Mouse (Mus musculus) limb, embryonic 10.5 days (tissue): ENCODE measurements around the gene Fzd4. TPM values are rescaled to one million over a fixed set of nuclear protein-coding genes. Genes with fewer than 3 reads are reported as not detected.
A peak's percentile ranks its signal among the peaks of the same experiment; 100 is the strongest.

Source experiments
- DNase-seq: peaks from one replicate; pipeline ENCODE4 v3.0.0-alpha.2; 2017; ENCODE audit warnings: low spot score
- H3K27ac ChIP-seq: fragments of 300-500 bp; sonication (generic); 2 replicates; pipeline ENCODE4 v1.5.1; 2016; ENCODE audit warnings: mild to moderate bottlenecking
- H3K27me3 ChIP-seq: fragments of 300-500 bp; sonication (generic); 2 replicates; pipeline ENCODE4 v1.6.1; 2016; ENCODE audit warnings: low read depth, mild to moderate bottlenecking; ENCODE audit not compliant: poor library complexity, severe bottlenecking
- H3K36me3 ChIP-seq: fragments of 300-500 bp; sonication (generic); 2 replicates; pipeline ENCODE4 v1.6.1; 2016; ENCODE audit warnings: mild to moderate bottlenecking, moderate library complexity
- H3K4me1 ChIP-seq: fragments of 300-500 bp; sonication (generic); 2 replicates; pipeline ENCODE4 v1.6.1; 2016
- H3K4me3 ChIP-seq: fragments of 300-500 bp; sonication (generic); 2 replicates; pipeline ENCODE4 v1.5.1; 2016; ENCODE audit warnings: mild to moderate bottlenecking, moderate library complexity
- H3K9me3 ChIP-seq: fragments of 300-500 bp; sonication (generic); replicated peaks from 2 replicates; pipeline ENCODE4 v1.6.1; 2016; ENCODE audit warnings: mild to moderate bottlenecking
- WGBS: fragments of 180-500 bp; shearing (Covaris S2); methylation state at CpG from one replicate; pipeline ENCODE4 v1.1.7; 2016; 5-methylcytosine and 5-hydroxymethylcytosine counted together
- polyA plus RNA-seq: library from polyadenylated mRNA; unstranded; fragments of >200 nt; fragmentation: Nextera tagmentation; extraction: Ambion mirVana; gene quantifications from 2 replicates; pipeline ENCODE4 v1.2.1, GENCODE M21; 2016

Gene Fzd4
- polyA plus RNA-seq, 1 experiment from 2014 or later = 6.4 TPM

DNA sequence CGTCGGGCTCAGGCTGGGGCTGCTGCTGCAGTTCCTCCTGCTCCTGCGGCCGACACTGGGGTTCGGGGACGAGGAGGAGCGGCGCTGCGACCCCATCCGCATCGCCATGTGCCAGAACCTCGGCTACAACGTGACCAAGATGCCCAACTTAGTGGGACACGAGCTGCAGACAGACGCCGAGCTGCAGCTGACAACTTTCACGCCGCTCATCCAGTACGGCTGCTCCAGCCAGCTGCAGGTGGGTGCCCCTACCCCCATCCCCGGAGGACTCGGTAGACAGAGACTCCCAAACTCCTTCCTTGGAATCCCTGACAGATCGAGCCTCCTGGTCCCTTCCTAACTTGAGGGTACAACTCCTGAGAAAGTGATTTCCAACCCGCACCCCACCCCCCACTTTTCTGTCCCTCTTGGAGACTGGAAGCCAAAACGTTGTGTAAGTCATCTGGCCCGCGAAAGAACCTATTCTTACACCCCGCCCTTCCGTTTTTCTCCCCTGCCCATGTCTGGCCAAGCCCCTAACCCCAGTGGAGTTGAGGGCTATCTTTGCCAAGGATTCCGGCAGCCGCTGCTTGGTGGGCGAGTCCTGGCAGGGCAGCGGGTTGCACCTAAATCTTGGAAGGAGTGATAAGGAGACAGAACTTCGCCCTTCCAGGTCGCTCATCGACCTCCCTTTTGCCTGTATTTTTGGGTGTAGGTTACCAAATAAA, 732 bp downstream of the Fzd4 start:
- H3K4me1 ChIP-seq = peaks cover 47% of the 10 kb centered on the region
- under 1% methylated on average over 35 of the region's 35 CpGs for WGBS
- peaks cover 13% of the 10 kb centered on the region for H3K27me3 ChIP-seq
- no peaks in the 10 kb centered on the region for H3K9me3 ChIP-seq
- peak; percentile 45 for DNase-seq
- peak overlapping the region; percentile 93 for H3K27ac ChIP-seq
- H3K4me3 ChIP-seq = peak overlapping the region; percentile 89
- peaks cover 16% of the 10 kb centered on the region for H3K36me3 ChIP-seq

GRCm38 (mm10) chr7:89406011-89406410, 1.9 kb downstream of the Fzd4 start:
- no peak for DNase-seq
- Histone ChIP-seq H3K9me3 (no peaks in the 10 kb centered on the region), H3K27me3 (peaks cover 13% of the 10 kb centered on the region), H3K36me3 (peaks cover 21% of the 10 kb centered on the region), H3K4me1 (peaks cover 55% of the 10 kb centered on the region), H3K27ac (no peak overlapping the region), H3K4me3 (peak overlapping the region; percentile 89)
- WGBS = 57% methylated on average over 1 of the region's 1 CpGs

DNA sequence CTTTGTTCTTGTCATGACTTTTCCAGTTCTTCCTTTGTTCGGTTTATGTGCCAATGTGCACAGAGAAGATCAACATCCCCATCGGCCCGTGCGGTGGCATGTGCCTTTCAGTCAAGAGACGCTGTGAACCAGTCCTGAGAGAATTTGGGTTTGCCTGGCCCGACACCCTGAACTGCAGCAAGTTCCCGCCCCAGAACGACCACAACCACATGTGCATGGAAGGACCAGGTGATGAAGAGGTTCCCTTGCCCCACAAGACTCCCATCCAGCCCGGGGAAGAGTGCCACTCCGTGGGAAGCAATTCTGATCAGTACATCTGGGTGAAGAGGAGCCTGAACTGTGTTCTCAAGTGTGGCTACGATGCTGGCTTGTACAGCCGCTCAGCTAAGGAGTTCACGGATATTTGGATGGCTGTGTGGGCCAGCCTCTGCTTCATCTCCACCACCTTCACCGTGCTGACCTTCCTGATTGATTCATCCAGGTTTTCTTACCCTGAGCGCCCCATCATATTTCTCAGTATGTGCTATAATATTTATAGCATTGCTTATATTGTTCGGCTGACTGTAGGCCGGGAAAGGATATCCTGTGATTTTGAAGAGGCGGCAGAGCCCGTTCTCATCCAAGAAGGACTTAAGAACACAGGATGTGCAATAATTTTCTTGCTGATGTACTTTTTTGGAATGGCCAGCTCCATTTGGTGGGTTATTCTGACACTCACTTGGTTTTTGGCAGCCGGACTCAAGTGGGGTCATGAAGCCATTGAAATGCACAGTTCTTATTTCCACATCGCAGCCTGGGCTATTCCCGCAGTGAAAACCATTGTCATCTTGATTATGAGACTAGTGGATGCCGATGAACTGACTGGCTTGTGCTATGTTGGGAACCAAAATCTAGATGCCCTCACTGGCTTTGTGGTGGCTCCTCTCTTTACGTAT, 3.1 kb downstream of the Fzd4 start:
- Histone ChIP-seq H3K9me3 (no peaks in the 10 kb centered on the region), H3K27ac (no peak overlapping the region), H3K27me3 (peaks cover 7% of the 10 kb centered on the region), H3K4me3 (no peak overlapping the region), H3K36me3 (peaks cover 26% of the 10 kb centered on the region), H3K4me1 (peaks cover 50% of the 10 kb centered on the region)
- 92% methylated on average over 24 of the region's 24 CpGs for WGBS
- DNase-seq = no peak

DNA sequence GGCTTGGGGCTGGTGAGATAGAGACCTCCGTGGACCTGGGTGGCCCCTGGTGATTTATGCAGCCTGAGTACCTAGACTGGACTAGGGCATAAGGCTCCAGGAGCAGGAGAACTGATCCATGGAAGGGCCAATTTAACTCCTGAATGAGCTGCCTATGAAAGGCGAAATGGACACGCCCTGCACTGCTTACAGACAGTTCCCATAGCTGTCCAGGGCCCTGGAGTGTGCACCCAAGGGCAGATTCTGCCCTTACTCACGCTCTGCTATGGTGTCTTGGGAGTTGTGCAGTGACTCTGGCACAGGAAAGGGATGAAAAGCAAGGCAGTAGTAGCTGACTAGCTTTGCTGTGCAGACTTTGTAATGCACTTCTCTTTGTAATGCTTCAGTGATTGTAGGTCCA, 6.1 kb downstream of the Fzd4 start:
- no peak overlapping the region for H3K4me3 ChIP-seq

DNA sequence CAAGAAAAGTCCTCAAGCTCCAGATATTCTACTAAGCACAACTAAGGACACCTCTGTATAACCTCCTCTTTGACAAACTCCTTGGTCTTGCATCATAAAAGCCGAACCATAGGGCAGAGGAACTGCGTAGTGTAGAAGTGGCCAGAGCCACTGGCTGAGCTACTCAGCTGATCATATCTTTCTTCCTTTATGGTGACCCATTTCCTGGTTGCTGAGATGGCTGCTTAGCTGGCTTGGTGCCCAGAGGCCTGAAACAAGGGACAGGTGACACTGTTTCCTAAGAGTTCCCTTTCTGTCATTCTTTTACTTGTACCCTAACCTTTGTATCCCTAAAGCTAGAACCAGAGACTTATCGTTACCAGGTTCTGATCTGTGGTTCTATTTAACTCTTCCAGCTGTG, 7.2 kb downstream of the Fzd4 start:
- Histone ChIP-seq H3K27me3 (no peaks in the 10 kb centered on the region), H3K36me3 (peaks cover 28% of the 10 kb centered on the region), H3K27ac (no peak overlapping the region), H3K4me1 (peaks cover 32% of the 10 kb centered on the region), H3K9me3 (no peaks in the 10 kb centered on the region), H3K4me3 (no peak overlapping the region)
- 91% methylated on average over 3 of the region's 3 CpGs for WGBS
- no peak for DNase-seq

More for the DNA sequence above, 6.1 kb downstream of the Fzd4 start:
- WGBS = 83% methylated on average over 4 of the region's 4 CpGs
- Histone ChIP-seq H3K9me3 (no peaks in the 10 kb centered on the region), H3K27me3 (no peaks in the 10 kb centered on the region), H3K27ac (peak overlapping the region; percentile 56), H3K4me1 (peaks cover 30% of the 10 kb centered on the region), H3K36me3 (peaks cover 28% of the 10 kb centered on the region)
- no peak for DNase-seq

DNA sequence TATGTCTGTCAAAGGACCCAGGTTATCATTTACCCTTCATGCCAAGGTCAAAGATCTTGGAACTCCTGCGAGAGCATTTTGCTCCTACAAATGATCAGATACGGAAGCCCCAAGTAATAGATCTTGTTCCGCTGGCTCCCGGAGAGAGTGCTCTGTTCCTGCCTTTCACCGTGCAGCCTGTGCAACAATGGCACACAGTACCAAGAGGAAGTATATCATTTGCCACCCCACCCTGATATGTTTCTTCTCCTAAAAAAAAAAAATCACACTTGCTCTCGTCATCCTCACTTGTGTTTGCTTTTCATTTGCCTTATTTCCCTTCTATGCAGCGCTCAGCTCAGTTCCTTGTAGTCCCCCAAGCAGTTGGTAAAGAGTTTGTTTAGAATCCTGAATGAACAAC, 7.9 kb downstream of the Fzd4 start:
- H3K36me3 ChIP-seq = peaks cover 25% of the 10 kb centered on the region
- H3K4me1 ChIP-seq = peaks cover 32% of the 10 kb centered on the region
- DNase-seq = no peak
- H3K27ac ChIP-seq = no peak overlapping the region
- 85% methylated on average over 7 of the region's 7 CpGs for WGBS
- no peak overlapping the region for H3K4me3 ChIP-seq
- no peaks in the 10 kb centered on the region for H3K9me3 ChIP-seq
- H3K27me3 ChIP-seq = no peaks in the 10 kb centered on the region

DNA sequence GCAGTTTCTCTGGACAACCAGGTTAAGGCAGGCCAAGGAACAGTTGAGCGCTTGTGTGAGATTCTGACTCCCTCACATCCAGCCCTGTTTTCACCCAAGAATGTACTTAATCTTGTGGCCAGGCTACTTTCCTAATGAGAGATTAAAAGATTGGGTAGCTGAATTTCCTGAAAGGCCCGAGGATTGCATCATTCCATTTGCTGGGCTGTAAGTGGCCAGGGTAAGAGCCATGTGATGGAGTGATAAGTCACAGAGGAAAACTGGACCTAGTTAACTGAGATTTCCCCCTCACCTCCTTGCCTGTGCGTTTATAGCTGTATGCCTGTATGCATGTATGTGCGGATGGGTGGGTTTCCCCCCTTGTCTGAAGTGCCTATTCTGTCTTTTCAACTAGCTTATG, 11.9 kb downstream of the Fzd4 start:
- no peaks in the 10 kb centered on the region for H3K9me3 ChIP-seq
- 76% methylated on average over 4 of the region's 4 CpGs for WGBS
- no peaks in the 10 kb centered on the region for H3K27me3 ChIP-seq
- H3K36me3 ChIP-seq = peaks cover 7% of the 10 kb centered on the region; the same call in 1 of the 2 replicates
- no peak for DNase-seq
- no peak overlapping the region for H3K27ac ChIP-seq
- H3K4me3 ChIP-seq = no peak overlapping the region
- peaks cover 16% of the 10 kb centered on the region for H3K4me1 ChIP-seq

GRCm38 (mm10) chr7:89417707-89418106, 13.6 kb downstream of the Fzd4 start:
- Histone ChIP-seq H3K4me3 (no peak overlapping the region), H3K9me3 (no peaks in the 10 kb centered on the region), H3K4me1 (peaks cover 16% of the 10 kb centered on the region), H3K36me3 (no peaks in the 10 kb centered on the region), H3K27ac (peak overlapping the region; percentile 57; the same call in 1 of the 2 replicates), H3K27me3 (no peaks in the 10 kb centered on the region)
- DNase-seq = no peak
- WGBS = 74% methylated on average over 2 of the region's 2 CpGs

GRCm38 (mm10) chr7:89418127-89418653, 14.0 kb downstream of the Fzd4 start:
- 0 out of 2 replicates have a peak overlapping the region, but pooled peaks have one; percentile 57 for H3K27ac ChIP-seq
- WGBS = 70% methylated on average over 8 of the region's 8 CpGs
- no peaks in the 10 kb centered on the region for H3K36me3 ChIP-seq
- H3K27me3 ChIP-seq = no peaks in the 10 kb centered on the region
- peaks cover 16% of the 10 kb centered on the region for H3K4me1 ChIP-seq
- H3K4me3 ChIP-seq = no peak overlapping the region
- no peaks in the 10 kb centered on the region for H3K9me3 ChIP-seq
- no peak for DNase-seq

DNA sequence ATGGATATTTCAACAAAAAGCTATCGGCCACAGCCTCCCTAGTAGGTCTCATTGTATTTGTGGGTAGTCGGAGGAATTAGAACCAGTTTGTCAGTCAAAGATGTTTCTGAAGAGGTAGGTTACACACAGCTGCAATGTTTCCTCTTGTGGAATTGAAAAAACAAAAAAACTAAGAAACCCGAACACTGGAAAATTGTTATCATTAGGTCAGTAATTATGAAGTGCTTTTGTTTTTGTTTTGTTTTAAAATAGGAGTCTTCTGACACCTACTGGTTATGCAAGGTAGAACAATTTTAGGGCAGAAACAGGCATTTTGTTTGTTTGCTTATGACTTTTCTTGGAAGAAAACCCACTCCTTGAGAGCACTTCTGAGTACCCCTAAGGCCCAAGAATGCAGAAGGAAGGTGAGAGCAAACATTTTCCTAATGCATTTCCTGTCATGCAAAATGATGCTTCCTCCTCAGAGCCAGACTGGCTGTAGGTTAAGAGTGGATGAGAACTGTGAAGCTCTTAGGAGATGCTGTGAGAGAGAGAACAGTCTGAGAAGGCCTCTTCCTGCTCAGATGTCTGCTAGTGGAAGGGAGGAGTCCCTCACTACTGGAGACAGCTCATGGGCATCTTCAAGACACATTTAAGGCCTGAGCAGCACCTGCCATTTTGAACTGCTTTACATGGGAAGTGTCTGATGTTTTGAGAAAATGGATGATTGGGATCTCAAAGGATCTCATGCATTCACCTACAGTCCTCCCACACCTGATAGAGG, 14.9 kb downstream of the Fzd4 start:
- H3K27me3 ChIP-seq = no peaks in the 10 kb centered on the region
- no peak overlapping the region for H3K4me3 ChIP-seq
- no peaks in the 10 kb centered on the region for H3K9me3 ChIP-seq
- no peaks in the 10 kb centered on the region for H3K36me3 ChIP-seq
- peaks cover 22% of the 10 kb centered on the region for H3K4me1 ChIP-seq
- peak overlapping the region; percentile 53; the same call in 1 of the 2 replicates for H3K27ac ChIP-seq
- WGBS = 70% methylated on average over 3 of the region's 3 CpGs
- no peak for DNase-seq

- H3K36me3 ChIP-seq = no peaks in the 10 kb centered on the region
- 94% methylated on average over 5 of the region's 5 CpGs for WGBS
These were observed 17.1 kb downstream of the Fzd4 start for GRCm38 (mm10) chr7:89421294-89421693.

GRCm38 (mm10) chr7:89422650-89423049, 18.5 kb downstream of the Fzd4 start:
- WGBS = 34% methylated on average over 8 of the region's 8 CpGs
- peaks cover 38% of the 10 kb centered on the region for H3K4me1 ChIP-seq

More at GRCm38 (mm10) chr7:89421294-89421693, 17.1 kb downstream of the Fzd4 start:
- Histone ChIP-seq H3K27me3 (no peaks in the 10 kb centered on the region), H3K4me1 (peaks cover 31% of the 10 kb centered on the region), H3K27ac (no peak overlapping the region), H3K9me3 (no peaks in the 10 kb centered on the region), H3K4me3 (no peak overlapping the region)
- DNase-seq = no peak

More at GRCm38 (mm10) chr7:89422650-89423049, 18.5 kb downstream of the Fzd4 start:
- no peak for DNase-seq
- Histone ChIP-seq H3K9me3 (no peaks in the 10 kb centered on the region), H3K36me3 (no peaks in the 10 kb centered on the region), H3K27ac (no peak overlapping the region), H3K27me3 (no peaks in the 10 kb centered on the region), H3K4me3 (no peak overlapping the region)
